Mouse (Mus musculus): ENCODE data around the gene Cdk14. TPM values are rescaled to one million over a fixed set of nuclear protein-coding genes. Genes with fewer than 3 reads are reported as not detected.
A peak's percentile ranks its signal among the peaks of the same experiment; 100 is the strongest.

Gene Cdk14
- 37.9 and 42.2 TPM in 2 replicates for polyA plus RNA-seq (2015; fragmentation: Nextera tagmentation; extraction: Ambion mirVana)

GRCm38 (mm10) chr5:5419992-5420455 lies at the start of gene Cdk14:
Gene Cdk14 (minus strand): TSS chr5:5420312.
- Histone ChIP-seq H3K36me3 (no peaks in the 10 kb centered on the region), H3K9ac (replicated peaks) (no peak within 1 kb of the TSS), H3K9me3 (replicated peaks) (no peaks in the 10 kb centered on the region), H3K27ac (replicated peaks) (no peak within 1 kb of the TSS), H3K27me3 (replicated peaks) (no peaks in the 10 kb centered on the region), H3K4me2 (no peak within 1 kb of the TSS), H3K4me1 (no peaks in the 10 kb centered on the region), H3K4me3 (replicated peaks) (no peak within 1 kb of the TSS)
- ATAC-seq (ENCODE audit: low FRiP score): no peak
- WGBS: 86% methylated on average over 9 of the region's 9 CpGs

- Histone ChIP-seq H3K4me3 (replicated peaks) (no peak overlapping the region), H3K9ac (replicated peaks) (no peak overlapping the region), H3K9me3 (replicated peaks) (no peaks in the 10 kb centered on the region), H3K27me3 (replicated peaks) (no peaks in the 10 kb centered on the region), H3K36me3 (no peaks in the 10 kb centered on the region), H3K4me1 (no peaks in the 10 kb centered on the region), H3K4me2 (no peak overlapping the region), H3K27ac (replicated peaks) (no peak overlapping the region)
- WGBS: 78% methylated on average over 1 of the region's 1 CpGs
- ATAC-seq (ENCODE audit: low FRiP score): no peak
Measured at GRCm38 (mm10) chr5:5465256-5465655, 45.1 kb upstream of the Cdk14 start.

- Histone ChIP-seq H3K27ac (replicated peaks) (no peak overlapping the region), H3K27me3 (replicated peaks) (no peaks in the 10 kb centered on the region), H3K4me1 (no peaks in the 10 kb centered on the region), H3K9me3 (replicated peaks) (no peaks in the 10 kb centered on the region), H3K36me3 (no peaks in the 10 kb centered on the region), H3K4me2 (no peak overlapping the region), H3K4me3 (replicated peaks) (no peak overlapping the region), H3K9ac (replicated peaks) (no peak overlapping the region)
- 36% methylated on average over 5 of the region's 5 CpGs for WGBS
- peak; percentile 66; the same call in 1 of the 2 replicates for ATAC-seq (ENCODE audit: low FRiP score)
Measured at GRCm38 (mm10) chr5:5431746-5432438, 11.8 kb upstream of the Cdk14 start.

- Histone ChIP-seq H3K9me3 (replicated peaks) (no peaks in the 10 kb centered on the region), H3K27ac (replicated peaks) (no peak overlapping the region), H3K27me3 (replicated peaks) (no peaks in the 10 kb centered on the region), H3K36me3 (no peaks in the 10 kb centered on the region), H3K4me2 (no peak overlapping the region), H3K4me1 (no peaks in the 10 kb centered on the region), H3K9ac (replicated peaks) (no peak overlapping the region), H3K4me3 (replicated peaks) (no peak overlapping the region)
- no peak for ATAC-seq (ENCODE audit: low FRiP score)
- WGBS: 83% methylated on average over 6 of the region's 6 CpGs
Measured at GRCm38 (mm10) chr5:5423723-5424171, 3.6 kb upstream of the Cdk14 start.

GRCm38 (mm10) chr5:5423081-5423480 lies 3.0 kb upstream of the Cdk14 start:
- H3K4me3 ChIP-seq (replicated peaks): no peak overlapping the region
- H3K36me3 ChIP-seq: no peaks in the 10 kb centered on the region
- no peak overlapping the region for H3K4me2 ChIP-seq
- no peak overlapping the region for H3K9ac ChIP-seq (replicated peaks)
- no peaks in the 10 kb centered on the region for H3K9me3 ChIP-seq (replicated peaks)
- H3K4me1 ChIP-seq: no peaks in the 10 kb centered on the region
- H3K27me3 ChIP-seq (replicated peaks): no peaks in the 10 kb centered on the region
- ATAC-seq (ENCODE audit: low FRiP score): no peak
- WGBS: 96% methylated on average over 4 of the region's 4 CpGs
- no peak overlapping the region for H3K27ac ChIP-seq (replicated peaks)

- Histone ChIP-seq H3K4me2 (no peak overlapping the region), H3K27me3 (replicated peaks) (no peaks in the 10 kb centered on the region), H3K9ac (replicated peaks) (no peak overlapping the region), H3K4me1 (no peaks in the 10 kb centered on the region), H3K4me3 (replicated peaks) (no peak overlapping the region), H3K27ac (replicated peaks) (no peak overlapping the region), H3K9me3 (replicated peaks) (no peaks in the 10 kb centered on the region), H3K36me3 (no peaks in the 10 kb centered on the region)
- 98% methylated on average over 2 of the region's 2 CpGs for WGBS
- no peak for ATAC-seq (ENCODE audit: low FRiP score)
Measured at GRCm38 (mm10) chr5:5421439-5421838, 1.3 kb upstream of the Cdk14 start.

- no peaks in the 10 kb centered on the region for H3K27me3 ChIP-seq (replicated peaks)
- H3K4me3 ChIP-seq (replicated peaks): no peak overlapping the region
- WGBS: 81% methylated on average over 1 of the region's 1 CpGs
- no peaks in the 10 kb centered on the region for H3K36me3 ChIP-seq
- no peak for ATAC-seq (ENCODE audit: low FRiP score)
- H3K27ac ChIP-seq (replicated peaks): no peak overlapping the region
- no peaks in the 10 kb centered on the region for H3K4me1 ChIP-seq
- H3K4me2 ChIP-seq: no peak overlapping the region
- H3K9ac ChIP-seq (replicated peaks): no peak overlapping the region
- no peaks in the 10 kb centered on the region for H3K9me3 ChIP-seq (replicated peaks)
Measured at GRCm38 (mm10) chr5:5419253-5419652, 859 bp downstream of the Cdk14 start.

- Histone ChIP-seq H3K9me3 (replicated peaks) (no peaks in the 10 kb centered on the region), H3K4me3 (replicated peaks) (no peak overlapping the region), H3K36me3 (no peaks in the 10 kb centered on the region), H3K27me3 (replicated peaks) (no peaks in the 10 kb centered on the region), H3K4me1 (no peaks in the 10 kb centered on the region), H3K4me2 (no peak overlapping the region), H3K27ac (replicated peaks) (no peak overlapping the region), H3K9ac (replicated peaks) (no peak overlapping the region)
- WGBS: 86% methylated on average over 3 of the region's 3 CpGs
- ATAC-seq (ENCODE audit: low FRiP score): no peak
Measured at GRCm38 (mm10) chr5:5414835-5415234, 5.3 kb downstream of the Cdk14 start.

GRCm38 (mm10) chr5:5411886-5412285 lies 8.2 kb downstream of the Cdk14 start:
- Histone ChIP-seq H3K4me1 (no peaks in the 10 kb centered on the region), H3K9ac (replicated peaks) (no peak overlapping the region), H3K27ac (replicated peaks) (no peak overlapping the region), H3K4me2 (no peak overlapping the region), H3K36me3 (no peaks in the 10 kb centered on the region), H3K9me3 (replicated peaks) (no peaks in the 10 kb centered on the region), H3K27me3 (replicated peaks) (no peaks in the 10 kb centered on the region), H3K4me3 (replicated peaks) (no peak overlapping the region)
- 90% methylated on average over 2 of the region's 2 CpGs for WGBS
- no peak for ATAC-seq (ENCODE audit: low FRiP score)

GRCm38 (mm10) chr5:5401986-5402385 lies 18.1 kb downstream of the Cdk14 start:
- WGBS: 70% methylated on average over 4 of the region's 4 CpGs

GRCm38 (mm10) chr5:5392786-5393185 lies 27.3 kb downstream of the Cdk14 start:
- no peak overlapping the region for H3K4me3 ChIP-seq (replicated peaks)
- no peaks in the 10 kb centered on the region for H3K36me3 ChIP-seq
- H3K9ac ChIP-seq (replicated peaks): no peak overlapping the region
- H3K27me3 ChIP-seq (replicated peaks): no peaks in the 10 kb centered on the region
- H3K4me2 ChIP-seq: no peak overlapping the region
- WGBS: 49% methylated on average over 3 of the region's 3 CpGs
- no peaks in the 10 kb centered on the region for H3K4me1 ChIP-seq
- no peak overlapping the region for H3K27ac ChIP-seq (replicated peaks)
- no peak for ATAC-seq (ENCODE audit: low FRiP score)
- H3K9me3 ChIP-seq (replicated peaks): no peaks in the 10 kb centered on the region

More at GRCm38 (mm10) chr5:5401986-5402385, 18.1 kb downstream of the Cdk14 start:
- Histone ChIP-seq H3K4me1 (no peaks in the 10 kb centered on the region), H3K27ac (replicated peaks) (no peak overlapping the region), H3K9ac (replicated peaks) (no peak overlapping the region), H3K27me3 (replicated peaks) (no peaks in the 10 kb centered on the region), H3K36me3 (no peaks in the 10 kb centered on the region), H3K9me3 (replicated peaks) (no peaks in the 10 kb centered on the region), H3K4me3 (replicated peaks) (no peak overlapping the region), H3K4me2 (no peak overlapping the region)
- ATAC-seq (ENCODE audit: low FRiP score): no peak

All from neural tube, embryonic 15.5 days (tissue).